ENCODE assay signal across 7 mouse cellular contexts in the genomic region with DNA sequence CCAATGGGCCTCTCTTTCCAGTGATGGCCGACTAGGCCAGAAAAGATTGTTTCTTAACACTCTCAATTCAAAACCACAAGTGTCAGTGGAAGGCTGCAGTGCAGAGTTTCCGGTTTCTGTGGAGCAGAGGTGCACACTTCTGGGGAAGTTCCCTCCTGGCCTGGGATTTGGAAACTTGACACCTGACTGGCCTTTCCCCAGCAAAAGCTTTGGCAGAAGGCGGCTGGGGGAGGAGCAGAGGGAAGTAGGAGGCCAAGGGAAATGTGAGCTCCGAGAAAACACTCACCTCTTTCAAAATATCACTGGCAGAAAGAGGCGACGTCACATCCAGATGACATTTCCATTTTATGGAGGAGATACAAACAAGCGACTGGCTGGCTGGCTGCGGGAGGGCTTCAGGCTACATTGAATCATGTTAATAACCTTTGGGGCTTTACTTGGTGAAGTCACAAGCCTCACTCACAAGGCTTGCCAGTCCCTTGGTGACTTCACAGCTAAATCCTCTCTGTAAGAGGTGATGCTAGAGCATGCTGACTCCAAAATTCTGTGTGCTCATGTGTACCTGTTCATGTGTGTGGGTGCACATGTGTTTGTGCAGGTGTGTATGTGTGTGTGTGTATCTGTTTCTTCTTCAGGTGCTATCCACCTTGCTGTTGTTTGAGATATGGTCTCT. TPM values are rescaled to one million over a fixed set of nuclear protein-coding genes. Genes with fewer than 3 reads are reported as not detected.
DNase-seq lines count a peak whose midpoint lies in the region; ATAC-seq lines count a peak whose summit lies in the region.

No protein-coding gene starts in this region.

- peaks cover 32% of the 10 kb centered on the region for H3K4me1 ChIP-seq in embryonic facial prominence, embryonic 10.5 days
- H3K4me1 ChIP-seq in heart, embryonic 16.5 days (ENCODE audit: control insufficient read depth, insufficient read depth, low read length) = peaks cover 12% of the 10 kb centered on the region
- H3K4me1 ChIP-seq in limb, embryonic 11.5 days (ENCODE audit: control insufficient read depth, insufficient read depth, low read length) = peaks cover 13% of the 10 kb centered on the region

- ATAC-seq in heart, embryonic 16.5 days (replicated peaks; ENCODE audit: extremely low read depth, insufficient read depth, low FRiP score) = peak; percentile 60; the same call in 1 of the 2 replicates
- ATAC-seq in limb, embryonic 11.5 days (ENCODE audit: insufficient number of reproducible peaks, low FRiP score, low TSS enrichment, low read depth) = peak; percentile 73; the same call in 1 of the 2 replicates

- H3K9me3 ChIP-seq in embryonic facial prominence, embryonic 10.5 days = no peaks in the 10 kb centered on the region
- H3K9me3 ChIP-seq in heart, embryonic 16.5 days (replicated peaks; ENCODE audit: control insufficient read depth, low read length) = no peaks in the 10 kb centered on the region; the same call in 1 of the 2 replicates
- H3K9me3 ChIP-seq in limb, embryonic 11.5 days (ENCODE audit: control insufficient read depth, low read length) = no peaks in the 10 kb centered on the region

- H3K27me3 ChIP-seq in embryonic facial prominence, embryonic 10.5 days (replicated peaks; ENCODE audit: low read depth, poor library complexity, severe bottlenecking) = no peaks in the 10 kb centered on the region
- no peaks in the 10 kb centered on the region for H3K27me3 ChIP-seq in heart, embryonic 16.5 days (ENCODE audit: control insufficient read depth, insufficient read depth, low read length)
- no peaks in the 10 kb centered on the region for H3K27me3 ChIP-seq in limb, embryonic 11.5 days (ENCODE audit: control insufficient read depth, insufficient read depth, low read length)

- peak overlapping the region; percentile 33 for H3K4me2 ChIP-seq in heart, embryonic 16.5 days (ENCODE audit: low read depth, low read length)
- peak overlapping the region; percentile 27; the same call in 1 of the 2 replicates for H3K4me2 ChIP-seq in limb, embryonic 11.5 days (ENCODE audit: low read depth, severe bottlenecking)

- DNase-seq in R1 (ENCODE audit: low read depth, low spot score) = peak; percentile 66
- peak; percentile 85 for DNase-seq in embryonic facial prominence, embryonic 10.5 days (ENCODE audit: low spot score)
- peak; percentile 84 for DNase-seq in limb, embryonic 11.5 days (ENCODE audit: low spot score)
- peak; percentile 92 for DNase-seq in skeletal muscle tissue, adult 2 months (ENCODE audit: low read depth, low spot score)
- no peak for DNase-seq in thymus, postnatal 10 days (ENCODE audit: low spot score in 2 of 2)
- no peak for DNase-seq in cerebellum, adult 9-11 months

- H3K4me3 ChIP-seq in embryonic facial prominence, embryonic 10.5 days = peak overlapping the region; percentile 21
- H3K4me3 ChIP-seq in heart, embryonic 16.5 days (ENCODE audit: low read length) = no peak overlapping the region
- no peak overlapping the region for H3K4me3 ChIP-seq in limb, embryonic 11.5 days (ENCODE audit: low read depth, low read length)

- no peak overlapping the region for H3K9ac ChIP-seq in heart, embryonic 16.5 days (ENCODE audit: low read length)
- no peak overlapping the region for H3K9ac ChIP-seq in limb, embryonic 11.5 days (ENCODE audit: low read length)

- no peaks in the 10 kb centered on the region for H3K36me3 ChIP-seq in embryonic facial prominence, embryonic 10.5 days (replicated peaks)
- no peaks in the 10 kb centered on the region for H3K36me3 ChIP-seq in heart, embryonic 16.5 days (ENCODE audit: control insufficient read depth, insufficient read depth)
- no peaks in the 10 kb centered on the region for H3K36me3 ChIP-seq in limb, embryonic 11.5 days (ENCODE audit: control insufficient read depth, insufficient read depth, low read length)

- H3K27ac ChIP-seq in embryonic facial prominence, embryonic 10.5 days (replicated peaks) = peak overlapping the region; percentile 73
- peak overlapping the region; percentile 72 for H3K27ac ChIP-seq in heart, embryonic 16.5 days (ENCODE audit: low read length)
- peak overlapping the region; percentile 84 for H3K27ac ChIP-seq in limb, embryonic 11.5 days (replicated peaks; ENCODE audit: low read depth, low read length)

- WGBS in embryonic facial prominence, embryonic 10.5 days = 7% methylated on average over 8 of the region's 8 CpGs
- 3% methylated on average over 8 of the region's 8 CpGs for WGBS in heart, embryonic 16.5 days
- 5% methylated on average over 8 of the region's 8 CpGs for WGBS in limb, embryonic 11.5 days

RNA-seq across cellular contexts. Expression of gene C2cd4a, which starts 18.3 kb away (rescaled TPM):
- polyA plus RNA-seq in embryonic facial prominence, embryonic 10.5 days (2016; fragmentation: Nextera tagmentation; extraction: Ambion mirVana) = not detected in 2 replicates
- polyA plus RNA-seq in heart, embryonic 16.5 days (2015; fragmentation: Nextera tagmentation; extraction: Ambion mirVana) = 0.10 and 0.16 TPM in 2 replicates
- polyA plus RNA-seq in limb, embryonic 11.5 days (2014; fragmentation: Nextera tagmentation; extraction: Ambion mirVana) = 0.11 and 0.23 TPM in 2 replicates

RNA-seq across cellular contexts. Expression of gene Vps13c, which starts 26.4 kb away (rescaled TPM):
- polyA plus RNA-seq in embryonic facial prominence, embryonic 10.5 days (2016; fragmentation: Nextera tagmentation; extraction: Ambion mirVana) = 3.5 and 4.0 TPM in 2 replicates
- 3.8 and 4.3 TPM in 2 replicates for polyA plus RNA-seq in heart, embryonic 16.5 days (2015; fragmentation: Nextera tagmentation; extraction: Ambion mirVana)
- 3.1 and 4.6 TPM in 2 replicates for polyA plus RNA-seq in limb, embryonic 11.5 days (2014; fragmentation: Nextera tagmentation; extraction: Ambion mirVana)

RNA-seq across cellular contexts. Expression of gene C2cd4b, which starts 54.6 kb away (rescaled TPM):
- polyA plus RNA-seq in embryonic facial prominence, embryonic 10.5 days (2016; fragmentation: Nextera tagmentation; extraction: Ambion mirVana) = 0.14 and 0.19 TPM in 2 replicates
- polyA plus RNA-seq in heart, embryonic 16.5 days (2015; fragmentation: Nextera tagmentation; extraction: Ambion mirVana) = 0.18 and 0.59 TPM in 2 replicates
- 0.23 TPM in 1 of 2 replicates, not detected in the other for polyA plus RNA-seq in limb, embryonic 11.5 days (2014; fragmentation: Nextera tagmentation; extraction: Ambion mirVana)

Comparison
In these comparisons a context has a peak if more than half of its experiments do, and no peak if none do; other contexts are left out.
1. DNase-seq: peak in R1 (single experiment), embryonic facial prominence, embryonic 10.5 days (single experiment), limb, embryonic 11.5 days (single experiment) and skeletal muscle tissue, adult 2 months (single experiment); none in thymus, postnatal 10 days (0 of 2) and cerebellum, adult 9-11 months (single experiment).
2. Peak in every context shown above with its lines, with median percentiles within 50 percentile points of each other: H3K27ac ChIP-seq.